Mouse (Mus musculus) E14TG2a.4 (cell line): Measurements from ENCODE around the gene Chrm1.

Experiments
- H3K27me3 ChIP-seq: 2 replicates; pipeline ENCODE4 v1.6.1; 2014; ENCODE audit warnings: low read length, control low read depth; ENCODE audit not compliant: insufficient read depth
- H3K36me3 ChIP-seq: 2 replicates; pipeline ENCODE4 v1.6.1; 2014; ENCODE audit warnings: low read length, control low read depth; ENCODE audit not compliant: insufficient read depth
- H3K4me1 ChIP-seq: replicated peaks from 2 replicates; pipeline ENCODE4 v1.6.1; 2014; ENCODE audit warnings: low read depth, low read length, control low read depth
- H3K4me3 ChIP-seq: replicated peaks from 2 replicates; pipeline ENCODE4 v1.5.1; 2014; ENCODE audit warnings: mild to moderate bottlenecking, low read length
- H3K9me3 ChIP-seq: 2 replicates; pipeline ENCODE4 v1.6.1; 2014; ENCODE audit warnings: low read length, control low read depth
- CTCF ChIP-seq: conservative IDR thresholded peaks from 2 replicates; pipeline ENCODE4 v1.5.1; 2014; ENCODE audit warnings: low read length
- NANOG ChIP-seq: IDR thresholded peaks from 2 replicates; pipeline ENCODE4 v1.6.1; 2014; ENCODE audit warnings: borderline replicate concordance, low read length, mixed read lengths
- POU5F1 ChIP-seq: IDR thresholded peaks from 2 replicates; pipeline ENCODE4 v1.6.1; 2014; ENCODE audit warnings: low read length, borderline replicate concordance

Chrm1 gene

DNA sequence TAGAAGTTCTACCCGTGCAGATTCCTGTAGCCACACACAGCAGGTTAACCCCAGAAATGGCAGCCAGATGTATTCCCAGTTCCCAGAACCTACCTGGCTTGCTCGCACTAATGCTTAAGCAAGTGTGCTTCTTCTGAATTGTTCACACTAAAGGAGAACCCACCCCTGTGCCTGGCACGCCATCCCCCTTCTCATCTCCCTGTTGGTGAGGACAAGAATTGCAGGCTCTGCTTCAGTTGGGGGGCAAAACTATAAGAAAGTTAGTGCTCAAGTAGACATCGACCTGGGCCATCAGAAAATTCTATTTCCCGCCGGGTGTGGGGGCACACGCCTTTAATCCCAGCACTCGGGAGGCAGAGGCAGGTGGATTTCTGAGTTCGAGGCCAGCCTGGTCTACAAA lies 36.1 kb downstream of the Chrm1 start:
- no peaks in the 10 kb centered on the region for H3K27me3 ChIP-seq
- H3K36me3 ChIP-seq, result 0 out of 2 replicates have a peak, but pooled peaks cover 4% of the 10 kb centered on the region
- no peak overlapping the region for H3K4me3 ChIP-seq
- TF ChIP-seq CTCF, result peak; percentile 57
- no peak for TF ChIP-seq POU5F1
- no peaks in the 10 kb centered on the region for H3K9me3 ChIP-seq
- H3K4me1 ChIP-seq, result peaks cover 76% of the 10 kb centered on the region

DNA sequence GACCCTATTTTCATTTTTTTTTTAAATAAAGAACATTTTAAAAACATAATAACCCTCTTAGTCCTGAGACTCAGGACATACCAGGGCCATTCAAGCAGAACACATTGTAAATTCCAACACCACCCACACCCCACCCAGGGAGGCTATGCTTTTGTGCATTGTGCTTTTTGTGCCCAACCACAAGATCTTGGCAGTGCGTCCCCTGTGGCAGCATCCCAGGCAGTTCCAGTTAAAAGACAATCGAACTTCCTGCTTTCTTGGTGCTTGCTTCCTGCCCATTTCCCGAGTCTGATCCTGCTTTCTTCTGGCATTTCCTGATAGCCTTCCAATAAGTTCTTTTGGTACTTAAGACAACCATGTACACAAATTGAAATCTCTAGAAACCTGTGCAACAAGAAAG lies 38.9 kb downstream of the Chrm1 start:
- no peak; the same call in 1 of the 2 replicates for TF ChIP-seq CTCF
- TF ChIP-seq POU5F1, result no peak
- Histone ChIP-seq H3K36me3 (peaks cover 24% of the 10 kb centered on the region), H3K27me3 (no peaks in the 10 kb centered on the region), H3K4me1 (peaks cover 78% of the 10 kb centered on the region), H3K4me3 (peak overlapping the region; percentile 45), H3K9me3 (no peaks in the 10 kb centered on the region)

DNA sequence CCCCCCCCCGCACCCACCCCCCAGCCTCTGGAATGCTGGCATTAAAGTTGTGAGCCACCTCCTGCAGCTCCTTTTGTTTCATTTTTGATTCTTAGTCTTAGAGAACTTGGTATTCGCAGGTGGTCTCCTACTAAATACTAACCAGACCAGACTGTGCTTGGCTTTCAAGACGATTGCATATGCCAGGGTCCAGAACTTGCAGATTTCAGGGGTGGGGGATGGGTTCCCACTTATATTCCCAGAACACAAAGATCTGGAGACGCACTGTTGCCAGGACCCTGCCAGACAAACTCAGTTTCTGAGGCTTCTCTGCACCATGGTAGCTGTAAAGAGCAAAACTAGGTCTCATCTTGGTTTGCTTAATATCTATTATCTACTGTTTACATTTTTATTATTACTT lies 40.0 kb downstream of the Chrm1 start:
- TF ChIP-seq NANOG (no peak), POU5F1 (no peak), CTCF (no peak)
- H3K4me3 ChIP-seq, result no peak overlapping the region

DNA sequence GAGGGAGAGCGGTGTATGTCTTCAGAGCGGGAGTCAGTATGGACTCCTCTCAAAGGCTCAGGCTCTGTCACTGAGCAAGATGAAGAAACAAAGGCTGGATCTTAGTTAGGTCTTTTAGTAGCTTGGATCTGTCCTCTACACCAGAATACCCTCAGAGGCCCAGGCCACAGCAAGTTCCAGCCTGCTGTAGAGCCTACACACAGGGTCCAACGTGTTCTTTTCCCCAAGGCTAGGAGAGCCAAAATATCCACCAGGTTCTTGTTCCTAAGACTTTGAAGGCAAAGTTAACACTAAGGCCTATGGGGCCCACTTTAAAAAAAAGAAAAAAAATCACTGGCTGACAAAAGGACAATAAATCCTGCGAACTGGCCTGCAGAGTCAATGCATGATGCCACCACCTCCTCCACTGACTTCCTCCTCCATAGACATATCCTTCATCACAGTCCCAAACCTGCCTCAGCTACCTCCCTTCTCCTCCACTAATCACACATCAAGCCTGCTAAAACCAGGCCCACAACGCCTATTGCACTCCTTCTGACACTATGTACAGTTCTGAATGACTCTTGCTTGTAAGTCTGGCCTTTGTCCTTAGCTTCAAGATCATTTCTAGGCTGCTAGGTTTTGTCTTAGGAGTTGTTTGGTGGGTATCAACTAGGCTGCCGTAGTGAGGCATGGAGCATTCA lies 41.6 kb downstream of the Chrm1 start:
- TF ChIP-seq CTCF (no peak), POU5F1 (no peak), NANOG (no peak)

More for the DNA sequence above, 40.0 kb downstream of the Chrm1 start:
- Histone ChIP-seq H3K27me3 (no peaks in the 10 kb centered on the region), H3K4me1 (peaks cover 89% of the 10 kb centered on the region), H3K9me3 (peaks cover 2% of the 10 kb centered on the region; the same call in 1 of the 2 replicates), H3K36me3 (peaks cover 35% of the 10 kb centered on the region)

DNA sequence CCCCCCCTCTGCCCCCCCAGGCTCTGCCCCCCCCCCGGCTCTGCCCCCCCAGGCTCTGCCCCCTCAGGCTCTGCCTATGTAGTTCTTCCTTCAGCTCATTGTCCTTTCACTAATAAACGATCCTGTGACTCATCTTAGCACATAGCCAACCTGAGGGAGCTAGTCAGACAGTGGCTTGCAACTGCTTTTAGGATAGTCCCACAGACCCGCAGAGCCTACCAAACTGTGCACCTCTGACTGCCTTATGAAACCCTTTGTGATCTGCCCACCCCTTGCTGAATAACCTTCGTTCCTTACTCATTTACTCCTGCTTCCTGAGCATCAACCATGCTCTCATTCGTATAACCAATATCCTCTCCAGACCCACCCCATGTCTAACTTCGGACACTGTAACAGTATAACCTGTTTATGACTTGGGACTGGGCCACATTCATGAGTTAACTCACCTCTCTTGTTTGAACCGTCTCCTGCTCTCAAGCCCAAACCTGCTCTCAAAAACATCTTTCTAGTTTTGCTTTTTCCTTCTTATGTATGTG lies 42.6 kb downstream of the Chrm1 start:
- H3K36me3 ChIP-seq, result peaks cover 61% of the 10 kb centered on the region
- peaks cover 97% of the 10 kb centered on the region for H3K4me1 ChIP-seq
- H3K4me3 ChIP-seq, result no peak overlapping the region
- peaks cover 14% of the 10 kb centered on the region; the same call in 1 of the 2 replicates for H3K9me3 ChIP-seq
- TF ChIP-seq POU5F1 (no peak), CTCF (no peak)
- no peaks in the 10 kb centered on the region for H3K27me3 ChIP-seq

More for the DNA sequence above, 41.6 kb downstream of the Chrm1 start:
- Histone ChIP-seq H3K9me3 (peaks cover 8% of the 10 kb centered on the region; the same call in 1 of the 2 replicates), H3K4me1 (peaks cover 94% of the 10 kb centered on the region), H3K27me3 (no peaks in the 10 kb centered on the region), H3K4me3 (no peak overlapping the region), H3K36me3 (peaks cover 51% of the 10 kb centered on the region)

DNA sequence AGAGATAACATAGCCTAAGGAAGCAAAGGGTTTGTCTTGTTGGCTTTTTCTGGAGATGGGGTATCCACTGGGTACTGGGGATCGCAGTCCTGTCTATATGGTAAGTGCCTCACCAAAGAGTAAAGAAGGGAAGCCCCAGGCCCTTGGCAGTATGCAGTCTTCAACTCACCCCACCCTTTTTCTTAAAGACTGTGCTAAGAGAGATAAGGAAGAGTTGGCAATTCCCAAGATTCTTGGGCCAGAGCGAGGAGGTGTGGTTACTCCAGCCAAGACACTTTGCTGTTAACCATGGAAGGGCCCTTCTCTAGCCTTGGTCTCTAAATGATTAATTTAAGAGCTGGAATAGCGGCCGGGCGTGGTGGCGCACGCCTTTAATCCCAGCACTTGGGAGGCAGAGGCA lies 43.3 kb downstream of the Chrm1 start:
- Histone ChIP-seq H3K4me3 (no peak overlapping the region), H3K9me3 (peaks cover 20% of the 10 kb centered on the region; the same call in 1 of the 2 replicates), H3K4me1 (peaks cover 97% of the 10 kb centered on the region), H3K36me3 (peaks cover 68% of the 10 kb centered on the region), H3K27me3 (no peaks in the 10 kb centered on the region)
- TF ChIP-seq CTCF (no peak), POU5F1 (no peak), NANOG (no peak)

DNA sequence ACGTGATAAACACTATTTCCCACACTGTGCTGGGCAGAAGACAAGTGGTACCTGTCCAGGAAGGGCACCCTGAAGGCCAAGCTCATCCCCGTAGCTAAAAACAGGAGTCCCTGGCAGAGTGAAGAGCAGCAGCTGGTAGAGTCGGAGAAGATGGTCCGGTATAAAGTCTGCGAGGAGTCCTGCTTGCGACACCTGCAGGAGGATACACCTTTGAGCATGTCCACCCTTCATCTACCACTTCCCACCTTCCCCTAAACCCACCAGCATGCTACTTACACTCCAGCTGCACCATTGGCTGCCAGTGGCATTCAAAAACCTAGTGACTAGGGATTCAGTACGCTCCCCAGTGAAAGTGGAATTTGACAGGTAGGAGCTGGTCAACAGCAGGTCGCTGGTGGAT lies 45.4 kb downstream of the Chrm1 start:
- TF ChIP-seq POU5F1 (no peak), CTCF (no peak), NANOG (no peak)
- H3K36me3 ChIP-seq, result peaks cover 77% of the 10 kb centered on the region
- peaks cover 81% of the 10 kb centered on the region for H3K4me1 ChIP-seq
- H3K9me3 ChIP-seq, result peaks cover 22% of the 10 kb centered on the region; the same call in 1 of the 2 replicates
- H3K4me3 ChIP-seq, result peak overlapping the region; percentile 14; the same call in 1 of the 2 replicates
- no peaks in the 10 kb centered on the region for H3K27me3 ChIP-seq

DNA sequence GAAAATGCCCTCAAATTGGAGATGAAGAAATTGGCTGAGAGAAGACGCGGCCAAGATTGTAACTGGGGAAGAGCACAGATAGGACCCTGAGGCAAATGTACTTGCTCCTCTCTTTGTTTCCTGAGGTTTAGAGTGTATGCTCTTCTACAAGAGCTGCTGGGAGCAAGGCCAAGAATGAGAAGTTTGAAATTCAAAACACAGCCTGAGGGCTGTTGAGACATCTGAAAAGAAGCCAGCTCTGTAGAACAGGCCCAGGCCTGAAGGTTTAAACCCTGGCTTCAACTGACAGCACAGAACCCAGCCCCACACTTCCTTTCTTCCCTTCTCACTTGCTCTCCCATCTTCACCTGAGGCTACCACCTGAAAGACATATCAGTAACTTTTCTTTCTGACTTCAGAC lies 46.5 kb downstream of the Chrm1 start:
- Histone ChIP-seq H3K27me3 (no peaks in the 10 kb centered on the region), H3K4me1 (peaks cover 81% of the 10 kb centered on the region), H3K9me3 (peaks cover 22% of the 10 kb centered on the region; the same call in 1 of the 2 replicates), H3K36me3 (peaks cover 74% of the 10 kb centered on the region), H3K4me3 (peak overlapping the region; percentile 95)
- TF ChIP-seq CTCF (no peak), POU5F1 (no peak), NANOG (no peak)

DNA sequence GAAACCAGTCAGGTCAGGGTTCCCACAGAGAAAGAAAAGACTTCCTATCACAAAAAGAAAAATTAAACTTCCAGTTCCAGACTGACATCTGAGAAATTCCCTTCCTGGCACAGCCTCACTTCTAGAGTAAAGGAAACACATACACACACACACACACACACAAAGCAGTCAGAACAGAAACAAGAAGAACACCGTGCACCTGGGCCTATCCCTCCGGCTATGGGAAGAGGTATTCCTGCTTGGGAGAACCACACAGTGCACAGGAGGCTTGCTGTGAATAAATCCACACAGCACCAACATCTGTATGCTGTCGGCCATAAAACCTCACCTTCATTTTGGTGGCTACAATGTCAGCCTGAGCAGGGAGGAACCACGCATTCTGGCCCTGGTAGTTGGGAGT lies 47.9 kb downstream of the Chrm1 start:
- no peak for TF ChIP-seq CTCF
- TF ChIP-seq POU5F1, result no peak
- no peak for TF ChIP-seq NANOG

More for the DNA sequence above, 47.9 kb downstream of the Chrm1 start:
- peaks cover 63% of the 10 kb centered on the region for H3K36me3 ChIP-seq
- H3K9me3 ChIP-seq, result peaks cover 22% of the 10 kb centered on the region; the same call in 1 of the 2 replicates
- peaks cover 81% of the 10 kb centered on the region for H3K4me1 ChIP-seq
- peak overlapping the region; percentile 95 for H3K4me3 ChIP-seq
- no peaks in the 10 kb centered on the region for H3K27me3 ChIP-seq
